In the genomic region with DNA sequence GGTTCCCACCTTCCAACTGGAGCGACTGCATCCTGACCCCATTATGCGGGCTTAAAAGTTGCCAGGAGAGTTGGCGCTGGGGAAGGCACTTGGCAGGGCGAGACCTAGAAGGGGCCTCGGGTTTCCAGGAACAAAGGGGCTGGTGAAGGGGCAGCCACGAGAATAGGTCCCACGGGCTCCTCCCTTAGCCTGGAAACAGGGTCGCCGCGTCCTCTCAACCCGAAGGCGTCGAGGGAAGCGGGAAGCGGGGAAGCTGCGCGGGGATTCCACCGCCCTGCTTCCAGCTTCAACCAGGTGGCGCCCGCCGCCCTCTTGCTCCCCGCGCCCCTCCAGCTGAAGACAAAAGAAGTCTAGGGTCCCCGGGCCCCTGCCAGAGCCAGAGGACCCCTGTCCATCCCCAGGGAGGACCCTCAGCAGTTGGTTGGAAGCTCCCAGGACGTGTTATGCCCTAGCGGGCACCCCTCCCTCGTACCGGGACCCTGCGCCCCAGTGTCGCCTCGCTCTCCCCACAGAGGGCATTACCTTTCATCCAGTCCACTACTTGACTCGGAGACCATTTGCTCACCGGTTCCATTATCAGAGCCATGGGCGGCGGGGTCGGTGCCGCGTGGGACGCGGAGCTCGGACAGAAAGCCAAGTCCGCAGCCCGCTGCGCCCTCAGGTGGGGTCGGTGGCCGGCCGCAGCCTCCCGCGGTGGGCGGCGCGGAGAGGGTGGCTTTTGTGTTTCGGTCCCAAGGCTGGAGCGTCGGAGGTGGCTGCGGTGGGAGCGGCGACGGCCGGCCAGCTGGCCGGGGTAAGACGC, we compare ENCODE assay signal across 8 mouse cellular contexts. TPM values are rescaled to one million over a fixed set of nuclear protein-coding genes. Genes with fewer than 3 reads are reported as not detected.
DNase-seq lines count a peak whose midpoint lies in the region; ATAC-seq and TF ChIP-seq lines count a peak whose summit lies in the region.

No protein-coding gene starts in this region.

- peaks cover 1% of the 10 kb centered on the region; the same call in 1 of the 2 replicates for H3K27me3 ChIP-seq in spleen, adult 2 months (ENCODE audit: control insufficient read depth, insufficient read depth, low read length)
- H3K27me3 ChIP-seq in forebrain, embryonic 16.5 days (replicated peaks; ENCODE audit: control insufficient read depth, insufficient read depth, low read length) = no peaks in the 10 kb centered on the region
- no peaks in the 10 kb centered on the region for H3K27me3 ChIP-seq in midbrain, embryonic 16.5 days (ENCODE audit: control insufficient read depth, insufficient read depth, low read depth, low read length)

- ATAC-seq in forebrain, embryonic 16.5 days = peak; percentile 52
- ATAC-seq in midbrain, embryonic 16.5 days = peak; percentile 63

- no peaks in the 10 kb centered on the region for H3K36me3 ChIP-seq in spleen, adult 2 months (ENCODE audit: control insufficient read depth, insufficient read depth, low read length)
- H3K36me3 ChIP-seq in forebrain, embryonic 16.5 days (ENCODE audit: control insufficient read depth, insufficient read depth) = no peaks in the 10 kb centered on the region
- H3K36me3 ChIP-seq in midbrain, embryonic 16.5 days (ENCODE audit: control insufficient read depth, insufficient read depth, low read length) = no peaks in the 10 kb centered on the region

- peak overlapping the region; percentile 49 for H3K4me2 ChIP-seq in forebrain, embryonic 16.5 days (ENCODE audit: low read length)
- H3K4me2 ChIP-seq in midbrain, embryonic 16.5 days (ENCODE audit: low read length) = peak overlapping the region; percentile 58

- TF ChIP-seq POLR2A in spleen, adult 2 months (IDR thresholded peaks at IDR 0.05; ENCODE audit: low read depth, low read length) = no peak

- no peaks in the 10 kb centered on the region for H3K4me1 ChIP-seq in spleen, adult 2 months (ENCODE audit: control insufficient read depth, insufficient read depth, insufficient read length)
- H3K4me1 ChIP-seq in forebrain, embryonic 16.5 days (replicated peaks; ENCODE audit: control insufficient read depth, insufficient read depth, low read length) = no peaks in the 10 kb centered on the region
- no peaks in the 10 kb centered on the region for H3K4me1 ChIP-seq in midbrain, embryonic 16.5 days (ENCODE audit: control insufficient read depth, insufficient read depth, low read length)

- 0 out of 2 replicates have a peak overlapping the region, but pooled peaks have one; percentile 18 for H3K4me3 ChIP-seq in spleen, adult 2 months (ENCODE audit: extremely low read depth, insufficient read depth, insufficient read length)
- peak overlapping the region; percentile 70 for H3K4me3 ChIP-seq in forebrain, embryonic 16.5 days (replicated peaks; ENCODE audit: low read length)
- H3K4me3 ChIP-seq in midbrain, embryonic 16.5 days (ENCODE audit: low read depth, low read length) = peak overlapping the region; percentile 66

- H3K27ac ChIP-seq in spleen, adult 2 months (ENCODE audit: insufficient read depth, low read length) = no peak overlapping the region
- H3K27ac ChIP-seq in forebrain, embryonic 16.5 days (ENCODE audit: low read length) = peak overlapping the region; percentile 76
- H3K27ac ChIP-seq in midbrain, embryonic 16.5 days (ENCODE audit: low read length) = peak overlapping the region; percentile 79

- TF ChIP-seq CTCF in spleen, adult 2 months (IDR thresholded peaks at IDR 0.05; ENCODE audit: extremely low read depth, insufficient read depth, insufficient read length, insufficient replicate concordance) = no peak

- no peaks in the 10 kb centered on the region for H3K9me3 ChIP-seq in forebrain, embryonic 16.5 days (ENCODE audit: control insufficient read depth, low read length)
- no peaks in the 10 kb centered on the region for H3K9me3 ChIP-seq in midbrain, embryonic 16.5 days (replicated peaks; ENCODE audit: control insufficient read depth, low read length, poor library complexity, severe bottlenecking)

- peak overlapping the region; percentile 80 for H3K9ac ChIP-seq in forebrain, embryonic 16.5 days (replicated peaks; ENCODE audit: low read depth, low read length)
- peak overlapping the region; percentile 78 for H3K9ac ChIP-seq in midbrain, embryonic 16.5 days (ENCODE audit: low read depth, low read length)

- WGBS in spleen, adult 2 months = 33% methylated on average over 62 of the region's 62 CpGs
- WGBS in forebrain, embryonic 16.5 days = 20% methylated on average over 55 of the region's 62 CpGs
- WGBS in midbrain, embryonic 16.5 days = 25% methylated on average over 43 of the region's 62 CpGs

- DNase-seq in adrenal gland, adult (ENCODE audit: inconsistent age in 2 of 2, low spot score in 1 of 2) = peak; percentile 4 to 55
- DNase-seq in adrenal gland, adult 8-10 months = no peak
- DNase-seq in spleen, adult 2 months (ENCODE audit: low read depth in 1 of 2, low spot score in 2 of 2) = no peak
- no peak for DNase-seq in spleen, postnatal 14 days (ENCODE audit: low spot score in 2 of 2)
- peak; percentile 10 for DNase-seq in kidney, postnatal 14 days
- no peak for DNase-seq in natural killer cell, adult 2 months (ENCODE audit: low spot score in 2 of 2)

RNA-seq across cellular contexts. Expression of a gene that starts 0.6 kb away (rescaled TPM):
- total RNA-seq in adrenal gland, adult 8-10 months (2022) = 10 to 100 TPM in 2 of 4 experiments, 1 to 10 TPM in 2; 6.3 to 12.3 (median 8.8) TPM
- polyA plus RNA-seq in spleen, adult 2 months (2012; rRNA removed) = not detected in 2 replicates
- polyA plus RNA-seq in forebrain, embryonic 16.5 days (2015; fragmentation: Nextera tagmentation; extraction: Ambion mirVana) = 13.1 and 14.0 TPM in 2 replicates
- polyA plus RNA-seq in midbrain, embryonic 16.5 days (2015; fragmentation: Nextera tagmentation; extraction: Ambion mirVana) = 8.2 and 9.1 TPM in 2 replicates

Comparison
In these comparisons a context has a peak if more than half of its experiments do, and no peak if none do; other contexts are left out.
1. DNase-seq: peak in adrenal gland, adult (2 of 2) and kidney, postnatal 14 days (single experiment); none in adrenal gland, adult 8-10 months (single experiment), spleen, adult 2 months (0 of 2), spleen, postnatal 14 days (0 of 2) and natural killer cell, adult 2 months (0 of 2).
2. H3K4me3 ChIP-seq: peak in every context shown above with its lines; median percentile 70 in forebrain, embryonic 16.5 days; 66 in midbrain, embryonic 16.5 days; 18 in spleen, adult 2 months.